Mouse (Mus musculus): ENCODE results near the gene Tor4a. TPM values are rescaled to one million over a fixed set of nuclear protein-coding genes. Genes with fewer than 3 reads are reported as not detected.

The Tor4a gene
- total and polyA plus RNA-seq, 3 experiments: 12.6 to 20.4 (median 15.3) TPM

GRCm38 (mm10) chr2:25177685-25178084, 19.0 kb downstream of the Tor4a start:
- Histone ChIP-seq H3K4me1 (ENCODE audit: control insufficient read depth in 1 of 2, insufficient read depth in 2 of 2) (peaks cover 12 to 19% of the 10 kb centered on the region in 2 experiments), H3K4me2 (ENCODE audit: insufficient read depth, low read depth, poor library complexity, severe bottlenecking) (no peak overlapping the region), H3K4me3 (replicated peaks in 1 of 3; ENCODE audit: low read depth in 2 of 3, low read length in 2 of 3, poor library complexity in 1 of 3) (no peak overlapping the region), H3K9me3 (replicated peaks; ENCODE audit: low read length) (peaks cover 11% of the 10 kb centered on the region), H3K36me3 (replicated peaks in 1 of 2; ENCODE audit: control insufficient read depth in 1 of 2, insufficient read depth in 1 of 2, low read length in 1 of 2) (no peaks in the 10 kb centered on the region), H3K9ac (ENCODE audit: insufficient read depth, low read depth) (no peak overlapping the region), H3K27ac (ENCODE audit: insufficient read depth, low read depth) (no peak overlapping the region), H3K79me2 (replicated peaks; ENCODE audit: control insufficient read depth, extremely low read depth, insufficient read depth, poor library complexity, severe bottlenecking) (no peaks in the 10 kb centered on the region), H3K27me3 (replicated peaks) (peaks cover 88% of the 10 kb centered on the region)
- TF ChIP-seq SMC3 (IDR thresholded peaks at IDR 0.05; ENCODE audit: low read depth, low read length) (no peak), MEF2A (IDR thresholded peaks at IDR 0.05; ENCODE audit: borderline replicate concordance, low read depth, low read length) (no peak), UBTF (IDR thresholded peaks at IDR 0.05; ENCODE audit: low read depth, low read length) (no peak), USF2 (conservative IDR thresholded peaks at IDR 0.05; ENCODE audit: low read depth, low read length) (no peak), ETS1 (conservative IDR thresholded peaks at IDR 0.05; ENCODE audit: low read depth, low read length) (no peak)
- in situ Hi-C loops (cut with MboI; ENCODE audit: low pct_ligation_motif_present, low pct_unique_long_range_greater_than_20kb, low sequenced_read_pairs): no loop called here
- no peak for DNase-seq (ENCODE audit: extremely low read depth)
- dilution Hi-C loops (cut with MboI; ENCODE audit: extremely low pct_ligation_motif_present, extremely low pct_unique_long_range_greater_than_20kb, low sequenced_read_pairs): no loop called here

GRCm38 (mm10) chr2:25177076-25177475, 19.6 kb downstream of the Tor4a start:
- no peak for DNase-seq (ENCODE audit: extremely low read depth)
- H3K4me2 ChIP-seq (ENCODE audit: insufficient read depth, low read depth, poor library complexity, severe bottlenecking): no peak overlapping the region
- TF ChIP-seq CHD2 (IDR thresholded peaks at IDR 0.05; ENCODE audit: low read length) (no peak), E2F4 (IDR thresholded peaks at IDR 0.05; ENCODE audit: insufficient replicate concordance, low read depth, low read length) (no peak), UBTF (IDR thresholded peaks at IDR 0.05; ENCODE audit: low read depth, low read length) (no peak), ZNF384 (IDR thresholded peaks at IDR 0.05; ENCODE audit: low read depth, low read length) (no peak), BHLHE40 (IDR thresholded peaks at IDR 0.05; ENCODE audit: low read depth, low read length) (no peak), TCF12 (IDR thresholded peaks at IDR 0.05; ENCODE audit: low read depth, low read length) (no peak), GABPA (IDR thresholded peaks at IDR 0.05; ENCODE audit: insufficient replicate concordance, low read depth, low read length) (no peak), USF1 (IDR thresholded peaks at IDR 0.05; ENCODE audit: low read depth, low read length) (no peak), JUND (conservative IDR thresholded peaks at IDR 0.05; ENCODE audit: low read depth, low read length) (no peak), MEF2A (IDR thresholded peaks at IDR 0.05; ENCODE audit: borderline replicate concordance, low read depth, low read length) (no peak), SIN3A (IDR thresholded peaks at IDR 0.05; ENCODE audit: low read length) (no peak), JUN (IDR thresholded peaks at IDR 0.05; ENCODE audit: insufficient read depth, low read depth, low read length) (no peak), ZMIZ1 (IDR thresholded peaks at IDR 0.05; ENCODE audit: low read depth, low read length) (no peak), MAZ (IDR thresholded peaks at IDR 0.05; ENCODE audit: low read depth, low read length) (no peak), EP300 (IDR thresholded peaks at IDR 0.05; ENCODE audit: low read length) (no peak), ZKSCAN1 (IDR thresholded peaks at IDR 0.05; ENCODE audit: borderline replicate concordance, low read depth, low read length) (no peak), HCFC1 (IDR thresholded peaks at IDR 0.05; ENCODE audit: low read depth, low read length) (no peak), TBP (conservative IDR thresholded peaks at IDR 0.05; ENCODE audit: low read depth, low read length) (no peak)
- peaks cover 12 to 21% of the 10 kb centered on the region in 2 experiments for H3K4me1 ChIP-seq (ENCODE audit: control insufficient read depth in 1 of 2, insufficient read depth in 2 of 2)
- H3K27ac ChIP-seq (ENCODE audit: insufficient read depth, low read depth): no peak overlapping the region
- dilution Hi-C loops (cut with MboI; ENCODE audit: extremely low pct_ligation_motif_present, extremely low pct_unique_long_range_greater_than_20kb, low sequenced_read_pairs): no loop called here
- no peak overlapping the region for H3K4me3 ChIP-seq (replicated peaks in 1 of 3; ENCODE audit: low read depth in 2 of 3, low read length in 2 of 3, poor library complexity in 1 of 3)
- H3K36me3 ChIP-seq (replicated peaks in 1 of 2; ENCODE audit: control insufficient read depth in 1 of 2, insufficient read depth in 1 of 2, low read length in 1 of 2): no peaks in the 10 kb centered on the region
- H3K9ac ChIP-seq (ENCODE audit: insufficient read depth, low read depth): no peak overlapping the region
- peaks cover 85% of the 10 kb centered on the region for H3K27me3 ChIP-seq (replicated peaks)
- in situ Hi-C loops (cut with MboI; ENCODE audit: low pct_ligation_motif_present, low pct_unique_long_range_greater_than_20kb, low sequenced_read_pairs): no loop called here
- no peaks in the 10 kb centered on the region for H3K79me2 ChIP-seq (replicated peaks; ENCODE audit: control insufficient read depth, extremely low read depth, insufficient read depth, poor library complexity, severe bottlenecking)
- H3K9me3 ChIP-seq (replicated peaks; ENCODE audit: low read length): peaks cover 11% of the 10 kb centered on the region
